8 mouse cellular contexts compared by ENCODE assay signal in genomic region chrX:75130467-75131160, GRCm38 (mm10). TPM values are rescaled to one million over a fixed set of nuclear protein-coding genes. Genes with fewer than 3 reads are reported as not detected.
DNase-seq lines count a peak whose midpoint lies in the region; ATAC-seq and TF ChIP-seq lines count a peak whose summit lies in the region.

Gene Mpp1 (minus strand): TSS chrX:75131016.

- H3K9ac ChIP-seq in ES-Bruce4 (ENCODE audit: low read depth, poor library complexity, severe bottlenecking) = peak within 1 kb of the TSS; percentile 67
- H3K9ac ChIP-seq in forebrain, embryonic 13.5 days = peak within 1 kb of the TSS; percentile 68
- H3K9ac ChIP-seq in liver, postnatal 0 days (replicated peaks) = peak within 1 kb of the TSS; percentile 79
- H3K9ac ChIP-seq in neural tube, embryonic 14.5 days (replicated peaks; ENCODE audit: low read depth, low read length) = peak within 1 kb of the TSS; percentile 48

- TF ChIP-seq CTCF in ES-Bruce4 (IDR thresholded peaks at IDR 0.05; ENCODE audit: low read depth, low read length) = no peak
- no peak for TF ChIP-seq CTCF in liver, postnatal 0 days (IDR thresholded peaks at IDR 0.05; ENCODE audit: low read depth)

- WGBS in forebrain, embryonic 13.5 days = 33% methylated on average over 36 of the region's 36 CpGs
- WGBS in large intestine, adult 2 months = 30% methylated on average over 36 of the region's 36 CpGs
- WGBS in liver, postnatal 0 days (ENCODE audit: insufficient replicate concordance) = 11% methylated on average over 35 of the region's 36 CpGs
- 17% methylated on average over 35 of the region's 36 CpGs for WGBS in neural tube, embryonic 14.5 days

- peak; percentile 80 to 81 for DNase-seq in heart, postnatal 10 days
- DNase-seq in large intestine, adult 2 months (ENCODE audit: low read depth, low spot score) = peak; percentile 39
- peak; percentile 89 for DNase-seq in liver, postnatal 0 days
- DNase-seq in testis, postnatal 10 days (ENCODE audit: low spot score) = peak; percentile 81

- TF ChIP-seq POLR2A in ES-Bruce4 (IDR thresholded peaks at IDR 0.05; ENCODE audit: insufficient read depth, low read length) = peak; percentile 36

- ATAC-seq in cerebellum, adult (ENCODE audit: insufficient number of reproducible peaks, low FRiP score, low TSS enrichment) = peak; percentile 100
- peak; percentile 100 for ATAC-seq in forebrain, embryonic 13.5 days
- peak; percentile 94 for ATAC-seq in liver, postnatal 0 days
- ATAC-seq in neural tube, embryonic 14.5 days (ENCODE audit: low read depth) = peak; percentile 100

- intact Hi-C loops in heart, postnatal 10 days (cut with DNase I) = no loop called here

- H3K4me2 ChIP-seq in forebrain, embryonic 13.5 days = peak within 1 kb of the TSS; percentile 61
- peak within 1 kb of the TSS; percentile 69 for H3K4me2 ChIP-seq in liver, postnatal 0 days (ENCODE audit: low read depth, low read length)
- peak within 1 kb of the TSS; percentile 50 for H3K4me2 ChIP-seq in neural tube, embryonic 14.5 days (ENCODE audit: low read depth, low read length)

- H3K36me3 ChIP-seq in ES-Bruce4 (ENCODE audit: control insufficient read depth, insufficient read depth, low read length, poor library complexity, severe bottlenecking) = no peaks in the 10 kb centered on the region
- no peaks in the 10 kb centered on the region for H3K36me3 ChIP-seq in forebrain, embryonic 13.5 days (ENCODE audit: poor library complexity, severe bottlenecking)
- H3K36me3 ChIP-seq in liver, postnatal 0 days (replicated peaks; ENCODE audit: insufficient read depth, low read length) = peaks cover 4% of the 10 kb centered on the region
- no peaks in the 10 kb centered on the region for H3K36me3 ChIP-seq in neural tube, embryonic 14.5 days (ENCODE audit: control insufficient read depth, insufficient read depth, low read length)

- H3K4me3 ChIP-seq in ES-Bruce4 (ENCODE audit: low read depth, low read length) = peak within 1 kb of the TSS; percentile 89
- H3K4me3 ChIP-seq in forebrain, embryonic 13.5 days = peak within 1 kb of the TSS; percentile 47
- H3K4me3 ChIP-seq in liver, postnatal 0 days (ENCODE audit: low read depth, low read length) = peak within 1 kb of the TSS; percentile 72
- H3K4me3 ChIP-seq in neural tube, embryonic 14.5 days (ENCODE audit: low read depth, low read length) = peak within 1 kb of the TSS; percentile 45

- no peaks in the 10 kb centered on the region for H3K9me3 ChIP-seq in ES-Bruce4 (replicated peaks; ENCODE audit: control insufficient read depth, insufficient read depth, low read length, poor library complexity, severe bottlenecking)
- H3K9me3 ChIP-seq in forebrain, embryonic 13.5 days (replicated peaks) = no peaks in the 10 kb centered on the region
- no peaks in the 10 kb centered on the region for H3K9me3 ChIP-seq in liver, postnatal 0 days (ENCODE audit: low read length)
- H3K9me3 ChIP-seq in neural tube, embryonic 14.5 days (ENCODE audit: control insufficient read depth, low read length) = no peaks in the 10 kb centered on the region

- H3K27ac ChIP-seq in ES-Bruce4 (ENCODE audit: insufficient read depth, low read length) = peak within 1 kb of the TSS; percentile 79
- H3K27ac ChIP-seq in forebrain, embryonic 13.5 days = no peak within 1 kb of the TSS
- peak within 1 kb of the TSS; percentile 92 for H3K27ac ChIP-seq in liver, postnatal 0 days (ENCODE audit: low read depth)
- peak within 1 kb of the TSS; percentile 52; the same call in 1 of the 2 replicates for H3K27ac ChIP-seq in neural tube, embryonic 14.5 days (ENCODE audit: low read depth, low read length)

- no peaks in the 10 kb centered on the region for H3K4me1 ChIP-seq in ES-Bruce4 (ENCODE audit: control insufficient read depth, insufficient read depth, low read length)
- no peaks in the 10 kb centered on the region for H3K4me1 ChIP-seq in forebrain, embryonic 13.5 days
- 0 out of 2 replicates have a peak, but pooled peaks cover 3% of the 10 kb centered on the region for H3K4me1 ChIP-seq in liver, postnatal 0 days (ENCODE audit: insufficient read depth)
- H3K4me1 ChIP-seq in neural tube, embryonic 14.5 days (ENCODE audit: control insufficient read depth, insufficient read depth, low read length) = no peaks in the 10 kb centered on the region

- H3K27me3 ChIP-seq in ES-Bruce4 (ENCODE audit: control insufficient read depth, insufficient read depth, low read length, poor library complexity, severe bottlenecking) = no peaks in the 10 kb centered on the region
- H3K27me3 ChIP-seq in forebrain, embryonic 13.5 days = no peaks in the 10 kb centered on the region
- H3K27me3 ChIP-seq in liver, postnatal 0 days (ENCODE audit: insufficient read depth, low read length) = no peaks in the 10 kb centered on the region
- no peaks in the 10 kb centered on the region for H3K27me3 ChIP-seq in neural tube, embryonic 14.5 days (ENCODE audit: control insufficient read depth, insufficient read depth, low read length)

- TF ChIP-seq EP300 in ES-Bruce4 (IDR thresholded peaks at IDR 0.05; ENCODE audit: insufficient read depth, low read depth, low read length) = no peak
- no peak for TF ChIP-seq EP300 in liver, postnatal 0 days (IDR thresholded peaks at IDR 0.05; ENCODE audit: low read depth)

RNA-seq across cellular contexts. Expression of gene Mpp1, which starts in this region (rescaled TPM):
- 78.8 and 85.1 TPM in 2 replicates for polyA plus RNA-seq in ES-Bruce4 (2011; ENCODE audit: insufficient read depth, insufficient read length, low read depth, missing spikeins)
- 17.3 and 19.0 TPM in 2 replicates for polyA plus RNA-seq in forebrain, embryonic 13.5 days (2015; fragmentation: Nextera tagmentation; extraction: Ambion mirVana)
- 10 to 100 TPM; 20.0 to 22.2 TPM for total RNA-seq in heart, postnatal 10 days (2021)
- polyA plus RNA-seq in large intestine, adult 2 months (2012; rRNA removed) = 103 and 272 TPM in 2 replicates
- 74.1 and 76.4 TPM in 2 replicates for polyA plus RNA-seq in liver, postnatal 0 days (2015; fragmentation: Nextera tagmentation; extraction: Ambion mirVana)
- 21.6 and 28.0 TPM in 2 replicates for polyA plus RNA-seq in neural tube, embryonic 14.5 days (2014; fragmentation: Nextera tagmentation; extraction: Ambion mirVana)

Comparison
In these comparisons a context has a peak if more than half of its experiments do, and no peak if none do; other contexts are left out.
1. DNase-seq: peak in every context shown above with its lines; median percentile 89 in liver, postnatal 0 days; 81 in testis, postnatal 10 days; 80 in heart, postnatal 10 days; 39 in large intestine, adult 2 months.